Mouse (Mus musculus) CH12.LX (cell line): ENCODE data around the gene Xpo4.

Experiments
- CHD2 ChIP-seq: IDR thresholded peaks from 2 replicates; pipeline ENCODE4 v1.6.1; 2011; ENCODE audit warnings: low read length, improper control_type of control experiment
- E2F4 ChIP-seq: IDR thresholded peaks from 2 replicates; pipeline ENCODE4 v1.6.1; 2011; ENCODE audit warnings: low read depth, low read length, improper control_type of control experiment; ENCODE audit not compliant: insufficient replicate concordance
- EP300 ChIP-seq: IDR thresholded peaks from 2 replicates; pipeline ENCODE4 v1.6.1; 2011; ENCODE audit warnings: low read length, improper control_type of control experiment
- ETS1 ChIP-seq: conservative IDR thresholded peaks from 2 replicates; pipeline ENCODE4 v1.6.1; 2012; ENCODE audit warnings: low read depth, mild to moderate bottlenecking, inconsistent platforms, low read length, improper control_type of control experiment, moderate library complexity
- PAX5 ChIP-seq: IDR thresholded peaks from 2 replicates; pipeline ENCODE4 v1.6.1; 2012; ENCODE audit warnings: low read length, inconsistent platforms, mixed read lengths
- POLR2A ChIP-seq: IDR thresholded peaks from 2 replicates; pipeline ENCODE4 v1.6.1; 2011; ENCODE audit warnings: low read depth, mild to moderate bottlenecking, improper control_type of control experiment, low read length
- USF1 ChIP-seq: IDR thresholded peaks from 2 replicates; pipeline ENCODE4 v1.6.1; 2014; ENCODE audit warnings: low read depth, mild to moderate bottlenecking, inconsistent platforms, low read length, improper control_type of control experiment

DNA sequence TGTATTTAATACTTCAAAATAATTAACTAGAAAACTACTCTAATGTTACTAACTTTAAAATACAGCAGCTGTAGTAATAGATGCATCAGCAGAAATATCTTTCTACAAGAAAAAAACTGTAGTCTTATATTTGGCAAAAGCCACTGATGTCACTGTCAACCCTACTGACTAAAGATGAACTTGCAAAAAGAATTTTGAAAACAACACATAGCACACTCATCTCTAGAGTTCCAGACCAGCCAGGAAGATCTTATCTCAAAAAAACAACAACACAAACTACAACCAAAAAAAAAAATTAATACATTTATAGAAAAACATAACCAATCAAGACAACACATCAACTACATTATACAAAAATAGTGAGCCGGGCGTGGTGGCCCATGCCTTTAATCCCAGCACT is 7.7 kb downstream of the Xpo4 start:
- TF ChIP-seq E2F4 (no peak), ETS1 (no peak), EP300 (no peak), CHD2 (no peak), POLR2A (no peak), USF1 (no peak), PAX5 (no peak)
